Mouse (Mus musculus): ENCODE data around the gene Samd4b. TPM values are rescaled to one million over a fixed set of nuclear protein-coding genes. Genes with fewer than 3 reads are reported as not detected.

The Samd4b gene
- total RNA-seq, 1 experiment, result 30.3 TPM

- in situ Hi-C loops (cut with MboI; ENCODE audit: low sequenced_read_pairs in 2 of 2, unreplicated experiment in 2 of 2), result no loop called here
- no peaks in the 10 kb centered on the region for H3K9me3 ChIP-seq (ENCODE audit: control insufficient read depth, insufficient read depth, low read depth, low read length)
- peaks cover 10% of the 10 kb centered on the region for H3K36me3 ChIP-seq (ENCODE audit: control insufficient read depth, insufficient read depth, low read length, poor library complexity, severe bottlenecking)
- peak overlapping the region; percentile 85 for H3K9ac ChIP-seq (ENCODE audit: insufficient read depth, low read depth, low read length, poor library complexity, severe bottlenecking)
- peaks cover 10 to 20% of the 10 kb centered on the region in 2 experiments; a peak in 2 of 4 replicates for H3K4me1 ChIP-seq (ENCODE audit: control insufficient read depth in 2 of 2, insufficient read depth in 2 of 2, low read length in 2 of 2, poor library complexity in 1 of 2)
- DNase-seq (ENCODE audit: low read depth, low spot score), result no peak
- peak overlapping the region; percentile 17; the same call in 1 of the 2 replicates for H3K27ac ChIP-seq (ENCODE audit: insufficient read depth, low read depth, low read length, poor library complexity, severe bottlenecking)
- TF ChIP-seq HCFC1 (IDR thresholded peaks at IDR 0.05; ENCODE audit: borderline replicate concordance, insufficient read depth, low read length) (no peak), ZNF384 (IDR thresholded peaks at IDR 0.05; ENCODE audit: low read depth, low read length) (no peak), MAFK (IDR thresholded peaks at IDR 0.05; ENCODE audit: insufficient read depth, low read depth, low read length) (no peak), CHD2 (IDR thresholded peaks at IDR 0.05; ENCODE audit: low read depth, low read length) (no peak), ZC3H11A (IDR thresholded peaks at IDR 0.05; ENCODE audit: borderline replicate concordance, low read depth, low read length) (no peak)
- H3K4me3 ChIP-seq (ENCODE audit: insufficient read depth in 1 of 2, low read depth in 1 of 2, low read length in 2 of 2, poor library complexity in 1 of 2, severe bottlenecking in 1 of 2), result peak overlapping the region; percentile 76 to 87
Observed at GRCm38 (mm10) chr7:28377190-28378065, 220.5 kb downstream of the Samd4b start.

- Histone ChIP-seq H3K36me3 (ENCODE audit: control insufficient read depth, insufficient read depth, low read length, poor library complexity, severe bottlenecking) (peaks cover 10% of the 10 kb centered on the region), H3K9me3 (ENCODE audit: control insufficient read depth, insufficient read depth, low read depth, low read length) (no peaks in the 10 kb centered on the region), H3K4me1 (ENCODE audit: control insufficient read depth in 2 of 2, insufficient read depth in 2 of 2, low read length in 2 of 2, poor library complexity in 1 of 2) (peaks cover 5 to 13% of the 10 kb centered on the region in 2 experiments; a peak in 2 of 4 replicates), H3K9ac (ENCODE audit: insufficient read depth, low read depth, low read length, poor library complexity, severe bottlenecking) (peak overlapping the region; percentile 81), H3K4me3 (ENCODE audit: insufficient read depth in 1 of 2, low read depth in 1 of 2, low read length in 2 of 2, poor library complexity in 1 of 2, severe bottlenecking in 1 of 2) (peak overlapping the region; percentile 59 to 87), H3K27ac (ENCODE audit: insufficient read depth, low read depth, low read length, poor library complexity, severe bottlenecking) (peak overlapping the region; percentile 91)
- no peak for DNase-seq (ENCODE audit: low read depth, low spot score)
- TF ChIP-seq CHD2 (IDR thresholded peaks at IDR 0.05; ENCODE audit: low read depth, low read length) (0 out of 2 replicates have a peak, but pooled peaks have one; percentile 12), HCFC1 (IDR thresholded peaks at IDR 0.05; ENCODE audit: borderline replicate concordance, insufficient read depth, low read length) (0 out of 2 replicates have a peak, but pooled peaks have one; percentile 11), ZC3H11A (IDR thresholded peaks at IDR 0.05; ENCODE audit: borderline replicate concordance, low read depth, low read length) (no peak)
- in situ Hi-C loops (cut with MboI; ENCODE audit: low sequenced_read_pairs in 2 of 2, unreplicated experiment in 2 of 2), result no loop called here
Observed at GRCm38 (mm10) chr7:28376011-28376771, 221.8 kb downstream of the Samd4b start.

- in situ Hi-C loops (cut with MboI; ENCODE audit: low sequenced_read_pairs in 2 of 2, unreplicated experiment in 2 of 2), result no loop called here
- Histone ChIP-seq H3K27ac (ENCODE audit: insufficient read depth, low read depth, low read length, poor library complexity, severe bottlenecking) (peak overlapping the region; percentile 91), H3K9ac (ENCODE audit: insufficient read depth, low read depth, low read length, poor library complexity, severe bottlenecking) (peak overlapping the region; percentile 81), H3K36me3 (ENCODE audit: control insufficient read depth, insufficient read depth, low read length, poor library complexity, severe bottlenecking) (peaks cover 10% of the 10 kb centered on the region), H3K9me3 (ENCODE audit: control insufficient read depth, insufficient read depth, low read depth, low read length) (no peaks in the 10 kb centered on the region), H3K4me1 (ENCODE audit: control insufficient read depth in 2 of 2, insufficient read depth in 2 of 2, low read length in 2 of 2, poor library complexity in 1 of 2) (peaks cover 0 to 14% of the 10 kb centered on the region in 2 experiments; a peak in 2 of 4 replicates), H3K4me3 (ENCODE audit: insufficient read depth in 1 of 2, low read depth in 1 of 2, low read length in 2 of 2, poor library complexity in 1 of 2, severe bottlenecking in 1 of 2) (peak overlapping the region; percentile 59 to 87)
- peak; percentile 95 for DNase-seq (ENCODE audit: low read depth, low spot score)
- TF ChIP-seq MAFK (IDR thresholded peaks at IDR 0.05; ENCODE audit: insufficient read depth, low read depth, low read length), result no peak
- TF ChIP-seq ZNF384 (IDR thresholded peaks at IDR 0.05; ENCODE audit: low read depth, low read length), result no peak
Observed at GRCm38 (mm10) chr7:28375176-28375921, 222.6 kb downstream of the Samd4b start.

GRCm38 (mm10) chr7:28374647-28375046 lies 223.3 kb downstream of the Samd4b start:
- H3K4me1 ChIP-seq (ENCODE audit: control insufficient read depth in 2 of 2, insufficient read depth in 2 of 2, low read length in 2 of 2, poor library complexity in 1 of 2), result peaks cover 0 to 13% of the 10 kb centered on the region in 2 experiments; a peak in 2 of 4 replicates

More at GRCm38 (mm10) chr7:28374647-28375046, 223.3 kb downstream of the Samd4b start:
- H3K9ac ChIP-seq (ENCODE audit: insufficient read depth, low read depth, low read length, poor library complexity, severe bottlenecking), result no peak overlapping the region
- no peaks in the 10 kb centered on the region for H3K9me3 ChIP-seq (ENCODE audit: control insufficient read depth, insufficient read depth, low read depth, low read length)
- H3K4me3 ChIP-seq (ENCODE audit: insufficient read depth in 1 of 2, low read depth in 1 of 2, low read length in 2 of 2, poor library complexity in 1 of 2, severe bottlenecking in 1 of 2), result no peak overlapping the region; a peak in 1 of 4 replicates
- no peak for DNase-seq (ENCODE audit: low read depth, low spot score)
- TF ChIP-seq HCFC1 (IDR thresholded peaks at IDR 0.05; ENCODE audit: borderline replicate concordance, insufficient read depth, low read length), result no peak
- no peak for TF ChIP-seq ZC3H11A (IDR thresholded peaks at IDR 0.05; ENCODE audit: borderline replicate concordance, low read depth, low read length)
- no peak for TF ChIP-seq MAFK (IDR thresholded peaks at IDR 0.05; ENCODE audit: insufficient read depth, low read depth, low read length)
- no peak for TF ChIP-seq ZNF384 (IDR thresholded peaks at IDR 0.05; ENCODE audit: low read depth, low read length)
- TF ChIP-seq CHD2 (IDR thresholded peaks at IDR 0.05; ENCODE audit: low read depth, low read length), result no peak
- no peak overlapping the region; the same call in 1 of the 2 replicates for H3K27ac ChIP-seq (ENCODE audit: insufficient read depth, low read depth, low read length, poor library complexity, severe bottlenecking)
- peaks cover 13% of the 10 kb centered on the region for H3K36me3 ChIP-seq (ENCODE audit: control insufficient read depth, insufficient read depth, low read length, poor library complexity, severe bottlenecking)
- in situ Hi-C loops (cut with MboI; ENCODE audit: low sequenced_read_pairs in 2 of 2, unreplicated experiment in 2 of 2), result no loop called here
